Mouse (Mus musculus) ES-E14 (cell line): ENCODE results near the gene Mpp2. TPM values are rescaled to one million over a fixed set of nuclear protein-coding genes. Genes with fewer than 3 reads are reported as not detected.

ENCODE experiments used
- DNase-seq: peaks from one replicate; pipeline ENCODE4 v3.0.0-alpha.2; 2013; ENCODE audit warnings: low read depth, low spot score
- H3K27ac ChIP-seq: 2 replicates; pipeline ENCODE4 v1.5.1; 2012; ENCODE audit warnings: low read depth, mild to moderate bottlenecking, low read length, moderate library complexity, mixed read lengths; ENCODE audit not compliant: poor library complexity, insufficient read depth, severe bottlenecking
- H3K36me3 ChIP-seq: 2 replicates; pipeline ENCODE4 v1.6.1; 2012; ENCODE audit warnings: mild to moderate bottlenecking, low read length, moderate library complexity, mixed read lengths; ENCODE audit not compliant: control insufficient read depth, poor library complexity, insufficient read depth, severe bottlenecking
- H3K4me1 ChIP-seq, 2 experiments: fragments of 150-350 bp in 1 of 2; sonication (generic) in 1 of 2; 2 replicates each; pipeline ENCODE4 v1.6.1; 2012; ENCODE audit warnings: low read length in 2 of 2, mild to moderate bottlenecking in 1 of 2, mixed read lengths in 1 of 2; ENCODE audit not compliant: control insufficient read depth in 2 of 2, insufficient read depth in 2 of 2, poor library complexity in 1 of 2
- H3K4me3 ChIP-seq, 2 experiments: fragments of 150-350 bp in 1 of 2; sonication (generic) in 1 of 2; 2 replicates each; pipeline ENCODE4 v1.5.1; 2012; ENCODE audit warnings: low read length in 2 of 2, low read depth in 1 of 2, mild to moderate bottlenecking in 1 of 2, mixed read lengths in 1 of 2; ENCODE audit not compliant: insufficient read depth in 1 of 2, poor library complexity in 1 of 2, severe bottlenecking in 1 of 2
- H3K9ac ChIP-seq: 2 replicates; pipeline ENCODE4 v1.6.1; 2012; ENCODE audit warnings: low read depth, mild to moderate bottlenecking, low read length, mixed read lengths; ENCODE audit not compliant: poor library complexity, insufficient read depth, severe bottlenecking
- H3K9me3 ChIP-seq: fragments of 150-350 bp; sonication (generic); 2 replicates; pipeline ENCODE4 v1.6.1; 2012; ENCODE audit warnings: low read depth, mild to moderate bottlenecking, low read length; ENCODE audit not compliant: control insufficient read depth, insufficient read depth
- CHD2 ChIP-seq: IDR thresholded peaks from 2 replicates; pipeline ENCODE4 v1.6.1; 2014; ENCODE audit warnings: mild to moderate bottlenecking, low read depth, low read length, inconsistent platforms
- HCFC1 ChIP-seq: IDR thresholded peaks from 2 replicates; pipeline ENCODE4 v1.6.1; 2012; ENCODE audit warnings: low read length, inconsistent platforms, borderline replicate concordance; ENCODE audit not compliant: insufficient read depth
- MAFK ChIP-seq: IDR thresholded peaks from 2 replicates; pipeline ENCODE4 v1.6.1; 2014; ENCODE audit warnings: mild to moderate bottlenecking, low read depth, low read length, inconsistent platforms; ENCODE audit not compliant: insufficient read depth
- ZC3H11A ChIP-seq: IDR thresholded peaks from 2 replicates; pipeline ENCODE4 v1.6.1; 2012; ENCODE audit warnings: low read depth, mild to moderate bottlenecking, inconsistent platforms, low read length, borderline replicate concordance
- ZNF384 ChIP-seq: IDR thresholded peaks from 2 replicates; pipeline ENCODE4 v1.6.1; 2012; ENCODE audit warnings: low read depth, low read length, inconsistent platforms
- in situ Hi-C, 2 experiments: fragments of 600-800 bp; cut with MboI; formaldehyde crosslinking; loops; one replicate each; pipeline ENCODE4 v1.15.1; 2025; ENCODE audit warnings: low sequenced_read_pairs in 2 of 2, inconsistent platforms in 1 of 2; ENCODE audit not compliant: unreplicated experiment in 2 of 2
- total RNA-seq: library from RNA; depleted of rRNA; stranded (reverse); fragments of 300-350 nt; gene quantifications from 2 replicates; pipeline ENCODE4 v1.2.3, GENCODE M21; 2012

Gene Mpp2
- total RNA-seq, 1 experiment = 0.94 TPM

GRCm38 (mm10) chr11:102027361-102028017 lies 60.8 kb downstream of the Mpp2 start:
- H3K36me3 ChIP-seq = peaks cover 3% of the 10 kb centered on the region; the same call in 1 of the 2 replicates
- in situ Hi-C loops = no loop called here
- TF ChIP-seq HCFC1 (no peak), ZNF384 (no peak), CHD2 (no peak), ZC3H11A (no peak), MAFK (no peak)
- no peak overlapping the region for H3K9ac ChIP-seq
- peak overlapping the region; percentile 76 to 98 for H3K4me3 ChIP-seq
- H3K9me3 ChIP-seq = no peaks in the 10 kb centered on the region
- H3K4me1 ChIP-seq = peaks cover 0 to 3% of the 10 kb centered on the region in 2 experiments; a peak in 1 of 4 replicates
- DNase-seq = no peak
- no peak overlapping the region for H3K27ac ChIP-seq

GRCm38 (mm10) chr11:102026694-102027360 lies 61.5 kb downstream of the Mpp2 start:
- Histone ChIP-seq H3K36me3 (peaks cover 3% of the 10 kb centered on the region; the same call in 1 of the 2 replicates), H3K4me1 (peaks cover 0 to 3% of the 10 kb centered on the region in 2 experiments; a peak in 1 of 4 replicates), H3K9ac (peak overlapping the region; percentile 85), H3K27ac (0 out of 2 replicates have a peak overlapping the region, but pooled peaks have one; percentile 14), H3K9me3 (no peaks in the 10 kb centered on the region), H3K4me3 (peak overlapping the region; percentile 76 to 98)
- TF ChIP-seq MAFK = no peak
- DNase-seq = peak; percentile 25
- in situ Hi-C loops = no loop called here

DNA sequence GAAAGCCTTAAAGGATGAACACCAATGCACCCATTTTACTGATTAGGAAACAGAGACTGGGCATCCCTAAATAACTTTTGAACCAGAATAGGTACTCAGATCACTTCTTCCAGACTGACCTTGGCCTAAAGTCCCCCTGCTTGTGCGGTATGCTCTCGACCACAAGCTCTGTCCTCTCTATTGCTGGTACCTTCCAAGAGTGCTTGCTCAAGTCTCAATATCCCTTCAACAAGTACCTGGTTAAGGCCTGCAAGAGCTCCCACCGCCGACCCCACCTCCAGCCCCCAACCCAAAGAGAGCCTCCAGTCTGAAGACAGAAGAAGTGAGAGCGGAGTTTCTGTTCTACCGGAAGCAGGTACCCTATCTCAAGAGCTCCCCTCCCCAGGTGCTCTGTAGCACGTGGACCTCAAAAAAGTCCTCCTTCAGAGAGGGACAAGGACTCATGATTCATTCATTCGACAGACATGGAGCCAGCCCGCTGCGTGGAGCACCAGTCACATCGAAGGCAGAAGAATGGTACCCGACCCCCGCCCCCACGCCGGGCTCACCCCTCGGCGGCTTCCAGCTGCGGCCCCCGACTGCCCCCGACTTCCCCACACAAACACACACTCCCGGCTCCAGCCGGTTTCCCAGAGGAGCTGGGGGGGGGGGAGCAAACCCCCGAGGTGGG lies 62.2 kb downstream of the Mpp2 start:
- Histone ChIP-seq H3K27ac (peak overlapping the region; percentile 14; the same call in 1 of the 2 replicates), H3K36me3 (peaks cover 3% of the 10 kb centered on the region; the same call in 1 of the 2 replicates), H3K9ac (peak overlapping the region; percentile 85), H3K4me3 (peak overlapping the region; percentile 76 to 98), H3K4me1 (peaks cover 0 to 3% of the 10 kb centered on the region in 2 experiments; a peak in 1 of 4 replicates), H3K9me3 (no peaks in the 10 kb centered on the region)
- TF ChIP-seq ZNF384 (no peak), MAFK (no peak), HCFC1 (no peak), CHD2 (no peak), ZC3H11A (no peak)
- in situ Hi-C loops = no loop called here
- no peak for DNase-seq

DNA sequence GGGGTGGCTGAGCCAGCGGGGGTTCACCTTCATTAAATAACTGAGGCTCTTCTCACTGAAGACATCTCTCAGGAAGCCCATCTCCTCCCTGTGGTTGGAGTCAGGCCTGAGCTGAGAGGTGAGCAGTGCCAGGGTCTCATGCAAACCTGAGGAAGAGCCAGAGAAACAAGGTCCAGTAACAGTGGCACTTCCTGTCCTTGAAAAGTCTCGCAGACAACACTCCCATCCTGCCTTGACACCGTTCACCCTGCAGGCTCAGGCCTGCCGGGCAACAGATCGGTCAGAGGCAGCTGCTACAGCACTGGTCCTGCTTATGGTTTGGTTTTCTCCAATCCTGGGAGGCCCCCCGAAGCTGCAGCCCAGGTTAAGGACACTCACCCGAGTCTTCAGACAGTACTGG lies 63.0 kb downstream of the Mpp2 start:
- H3K27ac ChIP-seq = no peak overlapping the region
- no peak for DNase-seq

More for the DNA sequence above, 63.0 kb downstream of the Mpp2 start:
- H3K4me3 ChIP-seq = no peak overlapping the region
- TF ChIP-seq MAFK (no peak), CHD2 (no peak), HCFC1 (no peak), ZNF384 (no peak), ZC3H11A (no peak)
- in situ Hi-C loops = no loop called here
- peaks cover 3% of the 10 kb centered on the region; the same call in 1 of the 2 replicates for H3K36me3 ChIP-seq
- no peaks in the 10 kb centered on the region for H3K9me3 ChIP-seq
- no peak overlapping the region for H3K9ac ChIP-seq
- H3K4me1 ChIP-seq = peaks cover 0 to 3% of the 10 kb centered on the region in 2 experiments; a peak in 1 of 4 replicates
